Mouse (Mus musculus) right cerebral cortex, adult 2 months (tissue): ENCODE data around the gene Kmt2d.
"Not testable (repeated sequence)": the region's sequence is repeated elsewhere in the genome, so short reads cannot be mapped to it uniquely, and the experiment has no call there.

Experiments used
- DNase-seq, 2 experiments: peaks; one replicate each; pipeline ENCODE4 v3.0.0; 2021 to 2022; ENCODE audit warnings: low spot score in 2 of 2

Kmt2d gene

GRCm38 (mm10) chr15:98832161-98833058 is 38.6 kb downstream of the Kmt2d start:
- no peak for DNase-seq

- no peak for DNase-seq
These were observed 39.3 kb downstream of the Kmt2d start for GRCm38 (mm10) chr15:98831684-98832035.

GRCm38 (mm10) chr15:98830736-98831683 is 40.0 kb downstream of the Kmt2d start, which contains the start of gene Prkag1:
TSS of gene Prkag1 (minus strand) at chr15:98831521.
- DNase-seq = peak; percentile 93 to 95

- no peak for DNase-seq
These were observed 43.4 kb downstream of the Kmt2d start for GRCm38 (mm10) chr15:98827611-98828011.

GRCm38 (mm10) chr15:98823434-98823833 is 47.6 kb downstream of the Kmt2d start:
- DNase-seq = no peak

GRCm38 (mm10) chr15:98822147-98822546 is 48.9 kb downstream of the Kmt2d start:
- no peak for DNase-seq

GRCm38 (mm10) chr15:98821403-98821802 is 49.6 kb downstream of the Kmt2d start:
- DNase-seq = peak in 1 of 2 experiments; percentile 37

- no peak for DNase-seq
These were observed 50.1 kb downstream of the Kmt2d start for GRCm38 (mm10) chr15:98820937-98821336.

GRCm38 (mm10) chr15:98818171-98818570 is 52.8 kb downstream of the Kmt2d start:
- no peak for DNase-seq

- DNase-seq = peak; percentile 83 to 88
These were observed 58.1 kb downstream of the Kmt2d start for GRCm38 (mm10) chr15:98812741-98813424.

GRCm38 (mm10) chr15:98810212-98810611 is 60.8 kb downstream of the Kmt2d start:
- DNase-seq = not testable (repeated sequence)

GRCm38 (mm10) chr15:98809390-98809789 is 61.6 kb downstream of the Kmt2d start, which contains the start of gene Ddn:
TSS of gene Ddn (minus strand) at chr15:98809490.
- DNase-seq = no peak

- peak; percentile 89 to 91 for DNase-seq
These were observed 62.3 kb downstream of the Kmt2d start for GRCm38 (mm10) chr15:98808651-98809134.

- DNase-seq = peak; percentile 84 to 88
These were observed 62.9 kb downstream of the Kmt2d start for GRCm38 (mm10) chr15:98807895-98808650.

- peak in 1 of 2 experiments; percentile 53 for DNase-seq
These were observed 63.9 kb downstream of the Kmt2d start for GRCm38 (mm10) chr15:98806809-98807770.

GRCm38 (mm10) chr15:98806071-98806808 is 64.8 kb downstream of the Kmt2d start:
- no peak for DNase-seq

- peak; percentile 80 to 84 for DNase-seq
These were observed 65.5 kb downstream of the Kmt2d start for GRCm38 (mm10) chr15:98805324-98806040.

GRCm38 (mm10) chr15:98804054-98804453 is 67.0 kb downstream of the Kmt2d start:
- peak; percentile 95 to 96 for DNase-seq
